Mouse (Mus musculus): ENCODE measurements at regions not wholly inside any gene's neighbourhood (a gene's known extent, or its start where the extent isn't known, plus 50 kb on each side); places are given as distances from the start of the nearest gene placed in this dataset.

DNA sequence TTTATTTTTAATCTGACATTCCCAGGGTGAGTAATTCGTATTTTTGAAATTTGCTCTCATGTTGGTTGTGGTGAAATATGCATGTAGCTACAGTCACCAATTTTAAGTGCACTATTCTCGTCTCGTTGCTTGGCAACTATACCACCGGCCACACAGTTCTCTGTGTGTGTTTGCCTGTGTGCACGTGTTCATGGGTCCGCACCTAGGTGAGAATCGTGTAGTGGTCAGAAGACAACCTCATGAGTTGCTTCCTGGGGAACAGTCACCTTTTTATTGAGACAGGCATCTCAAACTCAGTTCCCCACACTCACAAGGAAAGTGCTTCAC is 92.2 kb downstream of the Sall1 start:
- TF ChIP-seq CTCF (IDR thresholded peaks at IDR 0.05; ENCODE audit: low read depth, low read length) = no peak
- TF ChIP-seq GATA1 (IDR thresholded peaks at IDR 0.05; ENCODE audit: borderline replicate concordance, low read length) = no peak

All from G1E (cell line).